Mouse (Mus musculus): ENCODE results near the gene Tcte2.

- TF ChIP-seq CTCF (IDR thresholded peaks at IDR 0.05; ENCODE audit: low read depth, low read length) (no peak), GATA1 (IDR thresholded peaks at IDR 0.05; ENCODE audit: borderline replicate concordance, low read length) (no peak), TAL1 (conservative IDR thresholded peaks at IDR 0.05; ENCODE audit: low read depth, low read length) (no peak), POLR2AphosphoS5 (IDR thresholded peaks at IDR 0.05; ENCODE audit: insufficient replicate concordance, low read depth, low read length) (no peak)
These were observed 93.3 kb downstream of the Tcte2 start for GRCm38 (mm10) chr17:13668052-13669015.

All from G1E (cell line).